Mouse (Mus musculus): Measurements from ENCODE around the gene Zfp867. TPM values are rescaled to one million over a fixed set of nuclear protein-coding genes. Genes with fewer than 3 reads are reported as not detected.

Zfp867 gene
- polyA plus RNA-seq, 2 experiments: 0.51 to 1.5 TPM

DNA sequence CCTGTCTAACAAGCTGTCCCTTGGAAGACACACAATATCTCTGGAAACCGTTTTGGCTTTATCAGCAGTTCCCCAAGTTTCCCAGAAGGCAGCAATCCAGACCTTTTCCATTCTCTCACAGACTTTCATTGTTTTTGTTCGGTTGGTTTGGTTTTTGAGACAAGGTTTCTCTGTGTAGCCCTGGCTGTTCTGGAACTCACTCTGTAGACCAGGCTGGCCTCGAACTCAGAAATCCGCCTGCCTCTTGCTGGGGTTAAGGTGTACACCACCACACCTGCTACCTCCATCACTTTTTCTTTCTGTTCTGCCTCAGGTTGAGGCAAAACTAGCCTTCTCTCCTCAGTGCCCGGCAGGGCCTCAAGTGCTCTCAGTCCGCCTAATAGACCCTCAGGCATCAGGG is 42.1 kb upstream of the Zfp867 start:
- H3K4me1 ChIP-seq (replicated peaks; ENCODE audit: control insufficient read depth in 2 of 2, insufficient read depth in 2 of 2, low read length in 1 of 2): 0 out of 4 replicates have a peak, but pooled peaks cover 0 to 2% of the 10 kb centered on the region in 2 experiments
- no peak for DNase-seq (ENCODE audit: low read depth in 3 of 3, low spot score in 3 of 3)
- TF ChIP-seq CTCF (IDR thresholded peaks at IDR 0.05; ENCODE audit: low read depth): no peak
- no peak for TF ChIP-seq EP300 (IDR thresholded peaks at IDR 0.05; ENCODE audit: low read depth)
- H3K4me3 ChIP-seq (ENCODE audit: insufficient read depth in 1 of 2, low read depth in 2 of 2, low read length in 2 of 2): no peak overlapping the region
- H3K27ac ChIP-seq: no peak overlapping the region
- no peaks in the 10 kb centered on the region for H3K36me3 ChIP-seq (replicated peaks; ENCODE audit: control insufficient read depth, insufficient read depth, low read depth)
- no peak overlapping the region for H3K4me2 ChIP-seq (ENCODE audit: low read depth)
- no peak for ATAC-seq (ENCODE audit: insufficient read depth)
- H3K9ac ChIP-seq (replicated peaks): no peak overlapping the region
- 45% methylated on average over 6 of the region's 6 CpGs for WGBS (ENCODE audit: insufficient replicate concordance)
- H3K9me3 ChIP-seq (ENCODE audit: control insufficient read depth, low read length): no peaks in the 10 kb centered on the region
- H3K27me3 ChIP-seq (ENCODE audit: control insufficient read depth, insufficient read depth, low read length): no peaks in the 10 kb centered on the region

DNA sequence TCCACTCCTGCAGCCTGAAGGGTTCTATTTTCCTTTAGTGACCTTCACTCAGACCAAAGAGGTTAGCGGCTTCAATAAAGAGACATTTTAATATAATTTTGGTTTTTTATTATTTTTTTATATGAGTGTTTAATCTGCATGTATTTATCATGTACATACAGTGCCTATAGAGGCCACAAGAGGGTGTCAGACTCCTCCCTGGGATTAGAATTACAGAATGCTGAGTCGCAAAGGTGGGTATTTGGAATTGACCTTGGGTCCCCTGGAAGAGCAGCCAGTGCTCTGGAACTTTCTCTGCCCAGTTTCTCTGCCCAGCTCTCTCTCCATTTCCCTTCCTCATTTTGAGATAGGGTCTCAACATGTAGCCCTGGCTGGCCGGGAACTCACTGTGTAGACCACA is 41.3 kb upstream of the Zfp867 start:
- Histone ChIP-seq H3K27ac (no peak overlapping the region), H3K4me3 (ENCODE audit: insufficient read depth in 1 of 2, low read depth in 2 of 2, low read length in 2 of 2) (no peak overlapping the region), H3K36me3 (replicated peaks; ENCODE audit: control insufficient read depth, insufficient read depth, low read depth) (no peaks in the 10 kb centered on the region), H3K4me1 (replicated peaks; ENCODE audit: control insufficient read depth in 2 of 2, insufficient read depth in 2 of 2, low read length in 1 of 2) (0 out of 4 replicates have a peak, but pooled peaks cover 0 to 2% of the 10 kb centered on the region in 2 experiments), H3K9me3 (ENCODE audit: control insufficient read depth, low read length) (no peaks in the 10 kb centered on the region), H3K27me3 (ENCODE audit: control insufficient read depth, insufficient read depth, low read length) (no peaks in the 10 kb centered on the region), H3K9ac (replicated peaks) (no peak overlapping the region), H3K4me2 (ENCODE audit: low read depth) (no peak overlapping the region)
- ATAC-seq (ENCODE audit: insufficient read depth) (no peak), DNase-seq (ENCODE audit: low read depth in 3 of 3, low spot score in 3 of 3) (no peak)
- WGBS (ENCODE audit: insufficient replicate concordance): 51% methylated on average over 3 of the region's 3 CpGs
- TF ChIP-seq EP300 (IDR thresholded peaks at IDR 0.05; ENCODE audit: low read depth): no peak
- peak; percentile 22; the same call in 1 of the 2 replicates for TF ChIP-seq CTCF (IDR thresholded peaks at IDR 0.05; ENCODE audit: low read depth)

DNA sequence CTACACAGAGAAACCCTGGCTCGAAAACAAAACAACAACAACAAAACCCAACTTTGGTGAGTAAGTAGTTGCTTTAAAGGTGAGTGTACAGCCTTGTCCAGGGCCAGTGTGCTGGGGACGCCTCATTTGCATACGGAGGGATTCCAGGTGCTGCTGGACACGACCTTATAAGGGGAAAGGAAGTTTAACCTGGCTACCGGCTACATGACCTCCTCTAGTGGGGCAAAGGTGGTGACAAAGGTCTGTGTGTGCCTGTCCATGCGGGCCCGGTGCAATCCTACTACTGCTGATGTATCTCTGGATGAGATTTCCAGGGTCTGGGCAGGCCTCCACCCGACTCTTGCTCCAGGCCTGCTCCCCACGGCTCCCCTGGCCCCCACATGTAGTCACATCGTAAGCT is 40.5 kb upstream of the Zfp867 start:
- H3K9ac ChIP-seq (replicated peaks): no peak overlapping the region
- TF ChIP-seq EP300 (IDR thresholded peaks at IDR 0.05; ENCODE audit: low read depth) (no peak), CTCF (IDR thresholded peaks at IDR 0.05; ENCODE audit: low read depth) (no peak)
- no peak overlapping the region for H3K4me3 ChIP-seq (ENCODE audit: insufficient read depth in 1 of 2, low read depth in 2 of 2, low read length in 2 of 2)
- H3K27ac ChIP-seq: no peak overlapping the region
- H3K4me2 ChIP-seq (ENCODE audit: low read depth): no peak overlapping the region
- H3K36me3 ChIP-seq (replicated peaks; ENCODE audit: control insufficient read depth, insufficient read depth, low read depth): no peaks in the 10 kb centered on the region
- H3K9me3 ChIP-seq (ENCODE audit: control insufficient read depth, low read length): no peaks in the 10 kb centered on the region
- WGBS (ENCODE audit: insufficient replicate concordance): 61% methylated on average over 10 of the region's 10 CpGs
- no peaks in the 10 kb centered on the region for H3K4me1 ChIP-seq (replicated peaks; ENCODE audit: control insufficient read depth in 2 of 2, insufficient read depth in 2 of 2, low read length in 1 of 2)
- no peak for ATAC-seq (ENCODE audit: insufficient read depth)
- no peak for DNase-seq (ENCODE audit: low read depth in 3 of 3, low spot score in 3 of 3)
- H3K27me3 ChIP-seq (ENCODE audit: control insufficient read depth, insufficient read depth, low read length): no peaks in the 10 kb centered on the region

DNA sequence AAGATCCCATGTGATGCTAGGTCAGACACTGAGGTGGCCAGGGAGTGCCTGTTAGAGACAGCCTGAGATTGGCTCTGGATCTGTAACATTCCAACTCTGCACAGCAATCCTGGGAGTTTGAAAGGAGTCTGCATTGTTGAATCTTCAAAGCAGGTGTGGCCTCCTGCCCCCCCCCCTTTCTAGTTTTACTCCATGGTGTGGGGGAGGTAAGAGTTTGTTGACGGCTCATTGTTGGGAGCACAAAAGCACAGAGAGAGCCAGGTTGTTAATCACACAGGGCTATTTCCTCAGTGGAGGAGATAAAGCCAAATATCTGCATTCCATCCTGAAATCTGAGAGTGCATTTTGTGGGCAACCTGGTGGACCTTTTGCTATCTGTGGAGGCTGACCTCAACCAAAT is 39.3 kb upstream of the Zfp867 start:
- 55% methylated on average over 1 of the region's 1 CpGs for WGBS (ENCODE audit: insufficient replicate concordance)
- H3K9ac ChIP-seq (replicated peaks): no peak overlapping the region

DNA sequence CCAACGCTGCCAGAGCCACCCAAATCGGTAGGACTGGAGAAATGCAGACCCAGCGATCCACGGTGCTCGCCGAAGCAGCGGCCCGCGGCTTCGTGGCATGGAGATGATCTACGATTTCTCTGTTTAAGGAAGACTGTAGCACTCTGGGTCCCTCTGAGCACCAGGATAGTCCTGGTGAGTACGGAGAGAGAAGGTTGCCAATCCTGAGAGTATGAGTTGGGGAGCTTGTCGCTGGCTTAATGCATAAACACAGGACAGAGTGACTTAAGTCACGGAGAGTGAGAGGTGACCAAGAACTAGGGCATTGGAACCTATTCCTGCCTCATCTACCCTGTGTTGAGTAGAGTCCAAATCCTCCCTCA is 34.4 kb upstream of the Zfp867 start:
- Histone ChIP-seq H3K9me3 (ENCODE audit: control insufficient read depth, low read length) (no peaks in the 10 kb centered on the region), H3K9ac (replicated peaks) (0 out of 2 replicates have a peak overlapping the region, but pooled peaks have one; percentile 11), H3K4me2 (ENCODE audit: low read depth) (peak overlapping the region; percentile 90), H3K4me3 (ENCODE audit: insufficient read depth in 1 of 2, low read depth in 2 of 2, low read length in 2 of 2) (peak overlapping the region; percentile 54 to 62), H3K4me1 (replicated peaks; ENCODE audit: control insufficient read depth in 2 of 2, insufficient read depth in 2 of 2, low read length in 1 of 2) (peaks cover 0 to 2% of the 10 kb centered on the region in 2 experiments; a peak in 1 of 4 replicates), H3K27me3 (ENCODE audit: control insufficient read depth, insufficient read depth, low read length) (peaks cover 5% of the 10 kb centered on the region; the same call in 1 of the 2 replicates), H3K36me3 (replicated peaks; ENCODE audit: control insufficient read depth, insufficient read depth, low read depth) (no peaks in the 10 kb centered on the region; the same call in 1 of the 2 replicates), H3K27ac (no peak overlapping the region)
- no peak for TF ChIP-seq CTCF (IDR thresholded peaks at IDR 0.05; ENCODE audit: low read depth)
- TF ChIP-seq EP300 (IDR thresholded peaks at IDR 0.05; ENCODE audit: low read depth): no peak
- DNase-seq (ENCODE audit: low read depth in 3 of 3, low spot score in 3 of 3): no peak
- peak; percentile 6; the same call in 1 of the 2 replicates for ATAC-seq (ENCODE audit: insufficient read depth)
- WGBS (ENCODE audit: insufficient replicate concordance): 6% methylated on average over 14 of the region's 14 CpGs

More for the DNA sequence above, 39.3 kb upstream of the Zfp867 start:
- Histone ChIP-seq H3K9me3 (ENCODE audit: control insufficient read depth, low read length) (no peaks in the 10 kb centered on the region), H3K36me3 (replicated peaks; ENCODE audit: control insufficient read depth, insufficient read depth, low read depth) (no peaks in the 10 kb centered on the region), H3K4me1 (replicated peaks; ENCODE audit: control insufficient read depth in 2 of 2, insufficient read depth in 2 of 2, low read length in 1 of 2) (no peaks in the 10 kb centered on the region; a peak in 1 of 4 replicates), H3K27me3 (ENCODE audit: control insufficient read depth, insufficient read depth, low read length) (peaks cover 5% of the 10 kb centered on the region; the same call in 1 of the 2 replicates), H3K4me3 (ENCODE audit: insufficient read depth in 1 of 2, low read depth in 2 of 2, low read length in 2 of 2) (no peak overlapping the region), H3K4me2 (ENCODE audit: low read depth) (no peak overlapping the region), H3K27ac (no peak overlapping the region)
- ATAC-seq (ENCODE audit: insufficient read depth): no peak
- no peak for DNase-seq (ENCODE audit: low read depth in 3 of 3, low spot score in 3 of 3)
- TF ChIP-seq CTCF (IDR thresholded peaks at IDR 0.05; ENCODE audit: low read depth) (no peak), EP300 (IDR thresholded peaks at IDR 0.05; ENCODE audit: low read depth) (no peak)
